Mouse (Mus musculus) liver, adult 2 months (tissue): ENCODE data around the gene Ccr9. TPM values are rescaled to one million over a fixed set of nuclear protein-coding genes. Genes with fewer than 3 reads are reported as not detected.

Experiments used
- DNase-seq: peaks from one replicate; pipeline ENCODE4 v3.0.0-alpha.2; 2011; ENCODE audit warnings: low read depth, low spot score; ENCODE audit errors: extremely low read depth
- H3K27ac ChIP-seq: fragments of 200-500 bp; replicated peaks from 2 replicates; pipeline ENCODE4 v1.5.1; 2012; ENCODE audit warnings: low read depth, mild to moderate bottlenecking, control low read depth, inconsistent platforms, low read length; ENCODE audit not compliant: insufficient read depth
- H3K27me3 ChIP-seq: fragments of 200-500 bp; 2 replicates; pipeline ENCODE4 v1.6.1; 2012; ENCODE audit warnings: mild to moderate bottlenecking, moderate library complexity, low read length, inconsistent platforms; ENCODE audit not compliant: control insufficient read depth, insufficient read depth
- H3K36me3 ChIP-seq: fragments of 200-500 bp; 2 replicates; pipeline ENCODE4 v1.6.1; 2012; ENCODE audit warnings: low read length, inconsistent platforms; ENCODE audit not compliant: control insufficient read depth, insufficient read depth
- H3K4me1 ChIP-seq: fragments of 200-500 bp; 2 replicates; pipeline ENCODE4 v1.6.1; 2011; ENCODE audit warnings: low read length; ENCODE audit not compliant: control insufficient read depth, insufficient read depth
- H3K4me3 ChIP-seq: fragments of 200-500 bp; 2 replicates; pipeline ENCODE4 v1.5.1; 2011; ENCODE audit warnings: low read depth, mild to moderate bottlenecking, control low read depth, low read length, moderate library complexity; ENCODE audit not compliant: insufficient read depth
- H3K79me2 ChIP-seq: fragments of 200-500 bp; 2 replicates; pipeline ENCODE4 v1.6.1; 2012; ENCODE audit warnings: inconsistent platforms, mild to moderate bottlenecking, low read length, moderate library complexity; ENCODE audit not compliant: control insufficient read depth, insufficient read depth
- H3K9ac ChIP-seq: fragments of 200-500 bp; 2 replicates; pipeline ENCODE4 v1.6.1; 2012; ENCODE audit warnings: low read depth, mild to moderate bottlenecking, control low read depth, inconsistent platforms, low read length
- CTCF ChIP-seq: fragments of 200-500 bp; IDR thresholded peaks from 2 replicates; pipeline ENCODE4 v1.5.1; 2011; ENCODE audit warnings: low read depth, low read length, control low read depth
- POLR2A ChIP-seq: fragments of 200-500 bp; IDR thresholded peaks from 2 replicates; pipeline ENCODE4 v1.6.1; 2011; ENCODE audit warnings: low read length, control low read depth; ENCODE audit not compliant: insufficient read depth; ENCODE audit errors: extremely low read depth
- WGBS: fragments of 180-500 bp; shearing (Covaris S2); methylation state at CpG from one replicate; pipeline ENCODE4 v1.1.7; 2018; 5-methylcytosine and 5-hydroxymethylcytosine counted together
- polyA plus RNA-seq: library from polyadenylated mRNA; depleted of rRNA; stranded (reverse); fragments of >200 nt; gene quantifications from 2 replicates; pipeline ENCODE4 v1.2.3, GENCODE M21; 2012
- total RNA-seq: library from RNA; depleted of rRNA; stranded (reverse); fragments of >200 nt; gene quantifications from 2 replicates; pipeline ENCODE4 v1.2.3, GENCODE M21; 2014

The Ccr9 gene
- total and polyA plus RNA-seq, 2 experiments, result 0.18 to 0.21 TPM

DNA sequence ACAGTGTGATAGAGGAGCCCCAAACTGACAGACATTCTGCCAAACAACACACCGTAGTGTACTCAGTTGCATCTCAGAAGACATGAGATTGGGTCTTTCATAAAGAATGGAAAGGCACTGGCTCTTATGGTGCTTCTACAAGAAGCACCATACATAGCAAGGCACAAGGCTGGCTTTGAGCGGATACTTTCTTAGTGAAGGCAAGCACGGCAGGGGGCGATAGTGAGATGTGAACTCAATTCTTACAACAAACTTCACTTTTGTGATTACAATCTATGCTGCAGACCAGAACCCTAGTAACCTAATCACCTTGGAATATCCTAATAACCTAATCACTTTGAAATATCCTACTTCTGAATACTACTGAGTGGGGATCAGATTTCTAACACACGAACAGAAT, 12.6 kb upstream of the Ccr9 start:
- Histone ChIP-seq H3K4me3 (no peak overlapping the region), H3K36me3 (no peaks in the 10 kb centered on the region), H3K27ac (no peak overlapping the region), H3K9ac (no peak overlapping the region), H3K27me3 (no peaks in the 10 kb centered on the region), H3K4me1 (no peaks in the 10 kb centered on the region), H3K79me2 (no peaks in the 10 kb centered on the region)
- TF ChIP-seq POLR2A (no peak), CTCF (peak; percentile 47)
- peak; percentile 24 for DNase-seq
- WGBS, result 52% methylated on average over 5 of the region's 5 CpGs

DNA sequence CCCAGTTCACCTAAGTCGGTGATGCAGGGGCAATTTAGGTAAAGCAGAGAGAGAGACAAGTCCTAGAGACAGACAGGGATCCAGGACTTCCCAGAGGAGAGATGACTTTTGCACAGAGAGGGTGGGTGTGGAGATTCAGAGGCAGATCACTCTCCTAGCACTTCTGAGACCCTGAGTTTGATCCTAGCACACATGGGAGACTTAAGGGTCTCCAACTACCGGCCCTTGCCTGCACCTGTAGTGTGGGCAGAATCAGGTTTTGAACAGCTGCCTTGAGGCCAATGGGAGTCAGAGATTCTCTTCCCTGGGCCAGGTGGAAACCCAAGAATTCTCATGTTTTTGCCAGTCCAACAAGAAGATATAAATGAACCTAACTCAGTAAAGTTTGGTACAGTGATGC, 959 bp downstream of the Ccr9 start:
- Histone ChIP-seq H3K27me3 (peaks cover 9% of the 10 kb centered on the region), H3K79me2 (no peaks in the 10 kb centered on the region), H3K36me3 (no peaks in the 10 kb centered on the region), H3K9ac (no peak overlapping the region), H3K4me3 (no peak overlapping the region), H3K4me1 (peaks cover 3% of the 10 kb centered on the region), H3K27ac (no peak overlapping the region)
- no peak for DNase-seq
- 41% methylated on average over 2 of the region's 2 CpGs for WGBS
- no peak for TF ChIP-seq CTCF

GRCm38 (mm10) chr9:123683704-123684103, 5.5 kb downstream of the Ccr9 start:
- Histone ChIP-seq H3K36me3 (no peaks in the 10 kb centered on the region), H3K79me2 (no peaks in the 10 kb centered on the region), H3K9ac (no peak overlapping the region), H3K27ac (no peak overlapping the region), H3K4me1 (peaks cover under 1% of the 10 kb centered on the region; the same call in 1 of the 2 replicates), H3K27me3 (peaks cover 2% of the 10 kb centered on the region), H3K4me3 (no peak overlapping the region)
- no peak for DNase-seq
- WGBS, result 55% methylated on average over 3 of the region's 3 CpGs
- no peak for TF ChIP-seq CTCF

DNA sequence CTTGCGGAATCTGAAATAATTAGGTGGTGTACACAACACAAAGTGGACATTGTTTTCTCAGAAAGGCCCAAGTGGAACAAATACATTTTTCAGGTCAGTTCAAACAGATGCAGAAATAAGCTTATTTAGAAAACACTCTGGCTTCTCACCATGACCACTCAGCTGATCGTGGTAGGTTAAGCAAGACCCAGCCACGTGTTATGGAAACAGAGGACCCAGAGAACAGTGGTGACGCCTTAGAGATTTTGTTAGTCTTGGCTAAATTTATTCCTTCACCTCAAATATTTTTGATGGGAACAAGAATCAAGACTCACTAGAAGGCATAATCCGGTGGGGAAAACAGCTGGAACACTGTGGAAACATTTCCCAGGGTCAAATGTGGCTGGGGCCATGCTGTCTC, 8.0 kb downstream of the Ccr9 start:
- no peak overlapping the region for H3K9ac ChIP-seq
- no peaks in the 10 kb centered on the region for H3K27me3 ChIP-seq
- H3K27ac ChIP-seq, result no peak overlapping the region
- H3K36me3 ChIP-seq, result no peaks in the 10 kb centered on the region
- no peak overlapping the region for H3K4me3 ChIP-seq
- H3K4me1 ChIP-seq, result no peaks in the 10 kb centered on the region
- DNase-seq, result no peak
- WGBS, result 84% methylated on average over 5 of the region's 5 CpGs
- H3K79me2 ChIP-seq, result no peaks in the 10 kb centered on the region
- no peak for TF ChIP-seq CTCF
- TF ChIP-seq POLR2A, result no peak

GRCm38 (mm10) chr9:123688227-123688626, 10.0 kb downstream of the Ccr9 start:
- no peaks in the 10 kb centered on the region for H3K27me3 ChIP-seq
- no peak overlapping the region for H3K4me3 ChIP-seq
- peaks cover 8% of the 10 kb centered on the region; the same call in 1 of the 2 replicates for H3K36me3 ChIP-seq
- no peak overlapping the region for H3K27ac ChIP-seq
- no peaks in the 10 kb centered on the region for H3K79me2 ChIP-seq
- no peaks in the 10 kb centered on the region for H3K4me1 ChIP-seq
- DNase-seq, result no peak
- TF ChIP-seq CTCF (no peak), POLR2A (no peak)
- 86% methylated on average over 1 of the region's 1 CpGs for WGBS
- no peak overlapping the region for H3K9ac ChIP-seq

GRCm38 (mm10) chr9:123695634-123696302, 17.5 kb downstream of the Ccr9 start:
- no peaks in the 10 kb centered on the region for H3K4me1 ChIP-seq
- WGBS, result 93% methylated on average over 3 of the region's 3 CpGs
- no peak overlapping the region for H3K9ac ChIP-seq
- TF ChIP-seq CTCF, result no peak
- no peak for TF ChIP-seq POLR2A
- H3K27ac ChIP-seq, result no peak overlapping the region
- H3K27me3 ChIP-seq, result no peaks in the 10 kb centered on the region
- no peak for DNase-seq
- no peak overlapping the region for H3K4me3 ChIP-seq
- peaks cover 27% of the 10 kb centered on the region for H3K36me3 ChIP-seq
- no peaks in the 10 kb centered on the region for H3K79me2 ChIP-seq
